Mouse (Mus musculus) hindbrain, embryonic 15.5 days (tissue): ENCODE data around the gene Psme3. TPM values are rescaled to one million over a fixed set of nuclear protein-coding genes. Genes with fewer than 3 reads are reported as not detected.

Source experiments
- ATAC-seq: fragments of 200-750 bp; cut with Nextera tagmentation; 2 replicates; pipeline ENCODE4 v1.8.0; 2017; ENCODE audit warnings: low read depth, moderate number of reproducible peaks, moderate TSS enrichment; ENCODE audit not compliant: low FRiP score
- H3K27ac ChIP-seq: fragments of 300-500 bp; sonication (generic); replicated peaks from 2 replicates; pipeline ENCODE4 v1.5.1; 2015; ENCODE audit warnings: mild to moderate bottlenecking, inconsistent platforms
- H3K27me3 ChIP-seq: fragments of 300-500 bp; sonication (generic); 2 replicates; pipeline ENCODE4 v1.6.1; 2015; ENCODE audit warnings: control low read depth, inconsistent platforms
- H3K36me3 ChIP-seq: fragments of 300-500 bp; sonication (generic); 2 replicates; pipeline ENCODE4 v1.6.1; 2015; ENCODE audit warnings: control low read depth, inconsistent platforms
- H3K4me1 ChIP-seq: fragments of 300-500 bp; sonication (generic); replicated peaks from 2 replicates; pipeline ENCODE4 v1.6.1; 2015; ENCODE audit warnings: control low read depth, inconsistent platforms
- H3K4me2 ChIP-seq: fragments of 300-500 bp; sonication (generic); 2 replicates; pipeline ENCODE4 v1.6.1; 2015; ENCODE audit warnings: moderate library complexity, mild to moderate bottlenecking, inconsistent platforms
- H3K4me3 ChIP-seq: fragments of 300-500 bp; sonication (generic); 2 replicates; pipeline ENCODE4 v1.5.1; 2015; ENCODE audit warnings: mild to moderate bottlenecking, inconsistent platforms
- H3K9ac ChIP-seq: fragments of 300-500 bp; sonication (generic); 2 replicates; pipeline ENCODE4 v1.6.1; 2015; ENCODE audit warnings: inconsistent platforms
- H3K9me3 ChIP-seq: fragments of 300-500 bp; sonication (generic); 2 replicates; pipeline ENCODE4 v1.6.1; 2016; ENCODE audit warnings: control low read depth, inconsistent platforms
- WGBS: fragments of 180-500 bp; shearing (Covaris S2); methylation state at CpG from one replicate; pipeline ENCODE4 v1.1.7; 2015; 5-methylcytosine and 5-hydroxymethylcytosine counted together
- polyA plus RNA-seq: library from polyadenylated mRNA; unstranded; fragments of >200 nt; fragmentation: Nextera tagmentation; extraction: Ambion mirVana; gene quantifications from 2 replicates; pipeline ENCODE4 v1.2.1, GENCODE M21; 2015

Gene Psme3
- polyA plus RNA-seq, 1 experiment from 2014 or later: 116 TPM

- Histone ChIP-seq H3K27me3 (no peaks in the 10 kb centered on the region), H3K4me3 (no peak overlapping the region), H3K27ac (no peak overlapping the region), H3K9me3 (no peaks in the 10 kb centered on the region), H3K36me3 (peaks cover 16% of the 10 kb centered on the region), H3K9ac (no peak overlapping the region), H3K4me2 (no peak overlapping the region), H3K4me1 (peaks cover 8% of the 10 kb centered on the region)
- 67% methylated on average over 4 of the region's 4 CpGs for WGBS
- ATAC-seq: no peak
Observed at GRCm38 (mm10) chr11:101283805-101284204, 32.2 kb upstream of the Psme3 start.

GRCm38 (mm10) chr11:101287306-101287705 is 28.7 kb upstream of the Psme3 start:
- Histone ChIP-seq H3K9ac (no peak overlapping the region), H3K27me3 (no peaks in the 10 kb centered on the region), H3K9me3 (no peaks in the 10 kb centered on the region), H3K36me3 (peaks cover 44% of the 10 kb centered on the region), H3K4me3 (no peak overlapping the region), H3K27ac (no peak overlapping the region), H3K4me2 (no peak overlapping the region), H3K4me1 (no peaks in the 10 kb centered on the region)
- no peak for ATAC-seq
- 79% methylated on average over 9 of the region's 9 CpGs for WGBS

GRCm38 (mm10) chr11:101291231-101291630 is 24.8 kb upstream of the Psme3 start:
- 98% methylated on average over 8 of the region's 8 CpGs for WGBS
- Histone ChIP-seq H3K9me3 (no peaks in the 10 kb centered on the region), H3K36me3 (peaks cover 69% of the 10 kb centered on the region), H3K27me3 (no peaks in the 10 kb centered on the region), H3K4me3 (no peak overlapping the region), H3K4me2 (no peak overlapping the region), H3K9ac (no peak overlapping the region), H3K4me1 (no peaks in the 10 kb centered on the region), H3K27ac (no peak overlapping the region)
- no peak for ATAC-seq

- Histone ChIP-seq H3K36me3 (peaks cover 56% of the 10 kb centered on the region), H3K9ac (no peak overlapping the region), H3K9me3 (no peaks in the 10 kb centered on the region), H3K4me2 (no peak overlapping the region), H3K4me3 (no peak overlapping the region), H3K4me1 (peaks cover under 1% of the 10 kb centered on the region), H3K27me3 (no peaks in the 10 kb centered on the region), H3K27ac (no peak overlapping the region)
- no peak for ATAC-seq
- 88% methylated on average over 8 of the region's 8 CpGs for WGBS
Observed at GRCm38 (mm10) chr11:101295191-101295590, 20.8 kb upstream of the Psme3 start.

GRCm38 (mm10) chr11:101300881-101301280 is 15.1 kb upstream of the Psme3 start:
- peaks cover 15% of the 10 kb centered on the region for H3K36me3 ChIP-seq
- 70% methylated on average over 7 of the region's 7 CpGs for WGBS
- H3K27me3 ChIP-seq: no peaks in the 10 kb centered on the region
- peak overlapping the region; percentile 84 for H3K4me2 ChIP-seq
- H3K27ac ChIP-seq: no peak overlapping the region
- peaks cover 19% of the 10 kb centered on the region for H3K4me1 ChIP-seq
- H3K9ac ChIP-seq: peak overlapping the region; percentile 67; the same call in 1 of the 2 replicates
- H3K9me3 ChIP-seq: no peaks in the 10 kb centered on the region
- peak overlapping the region; percentile 79 for H3K4me3 ChIP-seq
- no peak for ATAC-seq

- H3K9ac ChIP-seq: peak overlapping the region; percentile 67
- 14% methylated on average over 26 of the region's 26 CpGs for WGBS
- H3K27ac ChIP-seq: peak overlapping the region; percentile 72
- peak overlapping the region; percentile 79 for H3K4me3 ChIP-seq
- peaks cover 13% of the 10 kb centered on the region; the same call in 1 of the 2 replicates for H3K36me3 ChIP-seq
- no peaks in the 10 kb centered on the region for H3K9me3 ChIP-seq
- H3K4me2 ChIP-seq: peak overlapping the region; percentile 84
- peaks cover 19% of the 10 kb centered on the region for H3K4me1 ChIP-seq
- no peaks in the 10 kb centered on the region for H3K27me3 ChIP-seq
- ATAC-seq: peak; percentile 50; the same call in 1 of the 2 replicates
Observed at GRCm38 (mm10) chr11:101301299-101302003, 14.6 kb upstream of the Psme3 start.

GRCm38 (mm10) chr11:101302004-101302798 is 13.8 kb upstream of the Psme3 start, which contains the start of gene Becn1:
TSS of gene Becn1 (minus strand) at chr11:101302286.
- peak within 1 kb of the TSS; percentile 84 for H3K4me2 ChIP-seq
- WGBS: 7% methylated on average over 37 of the region's 39 CpGs

GRCm38 (mm10) chr11:101307744-101308143 is 8.3 kb upstream of the Psme3 start:
- Histone ChIP-seq H3K27ac (no peak overlapping the region), H3K27me3 (0 out of 2 replicates have a peak, but pooled peaks cover 2% of the 10 kb centered on the region), H3K4me2 (no peak overlapping the region), H3K9me3 (no peaks in the 10 kb centered on the region), H3K4me1 (no peaks in the 10 kb centered on the region), H3K36me3 (no peaks in the 10 kb centered on the region), H3K9ac (no peak overlapping the region), H3K4me3 (no peak overlapping the region)
- ATAC-seq: no peak
- 46% methylated on average over 5 of the region's 5 CpGs for WGBS

More at GRCm38 (mm10) chr11:101302004-101302798, 13.8 kb upstream of the Psme3 start, which contains the start of gene Becn1:
- Histone ChIP-seq H3K27ac (peak within 1 kb of the TSS; percentile 72), H3K4me1 (peaks cover 19% of the 10 kb centered on the region), H3K4me3 (peak within 1 kb of the TSS; percentile 79), H3K36me3 (peaks cover 10% of the 10 kb centered on the region; the same call in 1 of the 2 replicates), H3K27me3 (no peaks in the 10 kb centered on the region), H3K9me3 (no peaks in the 10 kb centered on the region), H3K9ac (peak within 1 kb of the TSS; percentile 67)
- peak; percentile 97 for ATAC-seq

- Histone ChIP-seq H3K4me1 (0 out of 2 replicates have a peak, but pooled peaks cover 3% of the 10 kb centered on the region), H3K9ac (no peak overlapping the region), H3K36me3 (no peaks in the 10 kb centered on the region), H3K27me3 (0 out of 2 replicates have a peak, but pooled peaks cover 2% of the 10 kb centered on the region), H3K27ac (no peak overlapping the region), H3K4me3 (no peak overlapping the region), H3K9me3 (no peaks in the 10 kb centered on the region), H3K4me2 (no peak overlapping the region)
- no peak for ATAC-seq
- 85% methylated on average over 3 of the region's 3 CpGs for WGBS
Observed at GRCm38 (mm10) chr11:101311083-101311482, 4.9 kb upstream of the Psme3 start.

- H3K36me3 ChIP-seq: no peaks in the 10 kb centered on the region
- no peak overlapping the region for H3K27ac ChIP-seq
- H3K4me1 ChIP-seq: peaks cover 8% of the 10 kb centered on the region
- no peak overlapping the region for H3K9ac ChIP-seq
- 0 out of 2 replicates have a peak, but pooled peaks cover 2% of the 10 kb centered on the region for H3K27me3 ChIP-seq
- H3K4me2 ChIP-seq: no peak overlapping the region
- ATAC-seq: no peak
- no peak overlapping the region for H3K4me3 ChIP-seq
- H3K9me3 ChIP-seq: no peaks in the 10 kb centered on the region
- 72% methylated on average over 3 of the region's 3 CpGs for WGBS
Observed at GRCm38 (mm10) chr11:101312150-101312549, 3.9 kb upstream of the Psme3 start.

GRCm38 (mm10) chr11:101314567-101314966 is 1.4 kb upstream of the Psme3 start:
- no peak for ATAC-seq
- 100% methylated on average over 1 of the region's 1 CpGs for WGBS
- no peak overlapping the region for H3K4me2 ChIP-seq
- no peak overlapping the region for H3K27ac ChIP-seq
- peaks cover 9% of the 10 kb centered on the region for H3K36me3 ChIP-seq
- H3K4me3 ChIP-seq: no peak overlapping the region
- no peaks in the 10 kb centered on the region for H3K9me3 ChIP-seq
- H3K4me1 ChIP-seq: peaks cover 18% of the 10 kb centered on the region
- H3K9ac ChIP-seq: no peak overlapping the region
- no peaks in the 10 kb centered on the region for H3K27me3 ChIP-seq
